Mouse (Mus musculus): ENCODE results near the gene Asrgl1.
A peak's percentile ranks its signal among the peaks of the same experiment; 100 is the strongest.

Asrgl1 gene

GRCm38 (mm10) chr19:9069687-9070307, 65.6 kb downstream of the Asrgl1 start:
- peak; percentile 92 for DNase-seq

GRCm38 (mm10) chr19:9067292-9067691, 68.1 kb downstream of the Asrgl1 start:
- peak; percentile 89 for DNase-seq

- peak; percentile 90 for DNase-seq
Measured at GRCm38 (mm10) chr19:9065621-9066561, 69.5 kb downstream of the Asrgl1 start.

- no peak for DNase-seq
Measured at GRCm38 (mm10) chr19:9063831-9064230, 71.6 kb downstream of the Asrgl1 start.

GRCm38 (mm10) chr19:9062822-9063221, 72.6 kb downstream of the Asrgl1 start:
- DNase-seq, result no peak

GRCm38 (mm10) chr19:9061221-9061893, 74.1 kb downstream of the Asrgl1 start:
- peak; percentile 92 for DNase-seq

- DNase-seq, result peak; percentile 94
Measured at GRCm38 (mm10) chr19:9060103-9060502, 75.3 kb downstream of the Asrgl1 start.

All from heart, adult 11 months (tissue).